Mouse (Mus musculus) urinary bladder, postnatal 4 days (tissue): Measurements from ENCODE around the gene Gnao1.

ENCODE experiments used
- DNase-seq, 2 experiments: peaks; one replicate each; pipeline ENCODE4 v3.0.0; 2021 to 2022; ENCODE audit warnings: low spot score in 2 of 2

Gnao1 gene

DNA sequence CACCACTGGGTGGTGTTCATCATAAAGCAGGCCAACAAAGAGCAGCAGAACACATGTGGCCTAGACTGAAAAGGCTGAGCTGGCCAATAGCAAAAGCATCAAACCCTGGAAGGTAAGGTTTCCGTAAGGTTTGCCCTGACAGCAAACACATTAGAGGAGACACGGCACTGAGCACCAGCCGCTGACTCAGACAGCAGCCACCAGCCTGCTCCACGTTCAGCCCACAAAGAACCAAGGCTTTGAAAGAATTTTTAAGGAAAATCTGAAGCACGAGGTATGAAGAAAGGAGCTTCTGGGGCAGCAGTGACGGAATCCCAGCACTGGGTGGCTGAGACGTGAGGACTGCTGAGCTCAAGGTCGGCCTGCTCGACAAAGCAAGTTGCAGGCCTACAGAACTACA lies 194.4 kb downstream of the Gnao1 start:
- no peak for DNase-seq

DNA sequence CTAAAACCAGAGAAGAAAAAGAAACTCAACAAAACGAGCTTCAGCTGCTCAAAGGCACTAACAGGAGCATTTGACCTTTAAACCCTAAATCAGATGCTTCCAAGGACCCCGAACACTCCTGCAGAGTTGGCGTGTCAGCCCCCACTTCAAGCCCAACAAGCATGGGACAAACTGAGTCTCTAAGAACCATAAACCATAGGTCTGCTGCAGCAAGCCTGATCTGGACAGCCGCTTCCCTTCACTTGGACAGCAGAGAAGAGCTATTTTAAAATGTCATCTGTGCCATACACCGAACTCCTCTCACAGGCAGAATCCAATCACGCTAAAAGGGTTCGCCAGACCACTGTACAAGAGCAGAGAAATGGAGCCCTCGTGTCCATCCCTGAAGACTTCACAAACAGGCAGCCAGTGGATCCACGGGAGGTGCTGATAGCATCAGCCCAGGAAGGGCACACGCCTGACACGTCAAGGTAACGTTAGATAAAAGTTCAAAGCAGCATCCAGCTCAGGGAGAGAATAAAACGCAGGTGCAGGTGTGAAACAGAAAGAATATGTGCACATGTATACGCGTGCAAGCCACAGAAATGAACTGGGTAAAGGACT lies 199.6 kb downstream of the Gnao1 start:
- DNase-seq: no peak

DNA sequence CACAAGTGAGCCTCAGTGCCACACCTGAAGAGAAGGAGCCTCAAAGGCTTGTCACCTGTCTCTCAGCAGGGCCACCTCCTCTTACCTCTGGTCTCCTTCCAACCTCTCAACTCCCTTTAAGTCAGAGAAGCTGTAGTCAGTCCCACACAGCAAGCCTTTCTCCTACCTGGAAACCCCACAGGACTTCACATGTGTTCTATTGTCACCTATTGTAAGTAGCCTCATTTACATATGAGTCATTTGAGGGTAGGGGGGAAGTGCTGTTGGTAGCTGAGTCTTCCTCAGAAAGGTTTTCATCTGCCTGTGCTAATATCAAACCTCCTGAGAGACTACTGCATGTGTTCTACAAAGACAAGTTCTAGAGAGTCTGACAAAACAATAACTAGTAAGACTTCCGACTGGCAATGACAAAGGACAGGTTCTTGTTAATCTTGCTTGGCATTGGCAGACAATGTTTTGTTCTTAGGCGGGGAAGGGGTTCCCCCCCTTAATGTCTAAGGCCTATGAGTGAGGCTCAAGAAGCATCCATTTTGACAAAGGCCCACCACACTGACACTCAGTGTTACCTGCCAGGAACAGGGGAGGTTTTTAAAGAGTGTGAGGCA lies 200.4 kb downstream of the Gnao1 start:
- DNase-seq: no peak

DNA sequence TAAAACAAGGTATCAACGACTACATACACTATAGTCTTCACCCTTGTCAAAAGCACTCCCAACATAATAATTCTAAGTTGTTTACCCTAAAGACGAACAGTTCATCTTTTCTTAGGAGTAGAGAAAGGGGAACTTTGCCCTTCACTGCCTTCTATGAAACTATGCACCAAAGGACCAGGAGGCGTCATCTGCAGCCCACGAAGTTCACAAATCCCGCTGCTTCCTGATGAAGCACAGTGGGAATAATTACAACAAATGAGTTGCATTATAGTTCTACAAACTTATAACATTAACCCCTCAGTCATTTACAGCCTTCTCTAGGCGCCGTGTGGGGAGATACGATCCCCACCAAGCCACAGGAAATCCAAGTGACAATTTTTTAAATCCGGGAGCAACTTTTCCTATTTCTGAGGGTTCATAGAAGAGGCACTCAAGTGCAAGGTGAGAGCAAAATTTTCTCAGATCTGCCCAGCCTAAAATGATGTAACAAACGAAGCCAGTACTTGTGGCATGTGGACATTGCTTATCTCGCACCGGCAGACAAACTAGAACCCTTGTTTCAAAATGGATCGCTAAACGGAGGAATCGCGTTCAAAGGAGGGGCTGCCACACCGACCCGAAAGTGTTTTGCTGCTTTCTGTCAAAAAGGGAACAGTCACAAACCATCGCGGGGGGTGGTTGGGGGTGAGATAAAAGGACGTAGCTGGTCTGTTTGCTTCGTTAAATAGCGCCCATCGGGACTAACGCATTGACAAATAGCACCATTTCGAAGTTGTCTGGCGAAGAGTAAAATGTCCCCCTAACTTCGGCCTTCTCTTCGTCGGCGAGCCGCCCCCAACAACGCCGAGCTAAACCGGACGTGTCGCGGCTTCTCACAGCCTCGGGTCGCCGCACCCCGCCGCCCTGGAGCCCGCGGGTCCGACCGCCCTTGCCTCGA lies 201.6 kb downstream of the Gnao1 start:
- DNase-seq: no peak

DNA sequence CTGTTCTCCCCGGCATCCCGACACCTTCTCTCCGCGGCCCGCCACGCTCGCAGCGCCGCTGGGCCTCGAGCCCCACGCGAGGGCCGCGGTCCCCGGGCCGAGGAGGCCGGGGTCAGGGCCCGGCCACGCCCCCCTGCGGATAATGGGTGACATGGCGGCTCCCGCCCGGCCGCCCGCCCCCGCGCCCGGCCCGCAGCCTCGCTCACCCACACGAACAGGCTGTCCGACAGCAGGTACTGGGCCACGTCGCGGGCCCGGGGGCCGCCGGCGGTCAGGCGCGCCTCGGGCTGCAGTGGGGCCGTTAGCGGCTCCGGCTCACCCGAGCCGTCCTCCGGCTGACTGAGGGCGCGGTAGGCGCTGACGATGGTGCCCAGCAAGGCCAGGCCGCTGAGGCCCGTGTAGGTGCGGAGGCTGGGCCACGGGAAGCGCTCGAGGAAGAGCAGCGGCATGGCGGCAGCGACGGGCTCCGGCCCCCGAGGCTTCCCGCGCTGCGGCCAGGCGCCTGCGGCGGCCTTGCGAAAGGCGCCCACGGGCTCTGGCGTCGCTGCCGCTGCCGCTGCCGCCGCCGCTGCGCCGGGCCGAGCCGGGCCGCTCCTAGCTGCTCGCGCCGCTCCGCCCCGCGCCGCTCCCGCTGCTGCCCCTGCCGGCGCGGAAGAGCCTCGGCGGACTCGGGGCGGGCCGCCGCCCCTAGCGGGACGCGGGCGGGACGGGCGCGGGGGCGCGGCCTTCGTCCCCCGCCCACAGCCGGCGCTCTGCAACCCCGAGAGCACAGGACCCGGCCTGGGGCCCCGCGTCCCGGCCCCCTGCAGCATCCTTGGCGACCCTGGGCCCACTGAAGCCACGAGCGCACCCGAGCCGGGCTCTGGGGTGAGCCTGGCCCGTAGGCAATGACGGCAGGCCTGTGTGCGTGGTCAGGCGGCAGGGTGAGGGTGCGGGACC lies 202.5 kb downstream of the Gnao1 start, which contains the start of gene Amfr:
TSS of gene Amfr (minus strand) at position 830 of the 939 bp plus-strand sequence.
- peak; percentile 65 to 69 for DNase-seq

DNA sequence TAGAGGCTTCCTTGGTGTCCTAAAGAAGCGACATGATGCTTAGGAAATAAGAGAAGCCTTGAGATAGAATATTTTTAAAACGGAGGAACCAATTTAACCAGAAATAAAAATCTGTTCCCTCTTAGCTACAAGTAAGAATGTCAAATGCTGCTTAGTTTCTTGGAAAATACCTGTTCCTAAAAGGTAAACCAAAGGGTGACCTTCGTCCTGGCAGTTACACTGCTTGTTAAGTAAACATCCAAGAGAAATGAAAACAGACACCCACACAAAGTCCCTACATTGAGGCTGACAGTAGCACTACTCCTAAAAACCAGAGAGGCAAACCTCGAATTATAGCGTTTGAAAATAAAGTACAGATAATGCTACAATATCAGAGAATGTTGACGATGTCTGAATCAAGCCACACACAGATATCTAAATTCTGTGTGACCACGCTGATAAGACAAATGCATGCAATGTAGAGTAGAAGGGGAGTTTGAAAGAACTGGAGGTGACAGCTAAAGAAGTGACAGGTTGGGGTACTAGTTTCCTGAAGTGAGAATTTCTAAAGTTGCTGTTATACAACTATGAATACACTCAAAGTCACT lies 203.4 kb downstream of the Gnao1 start:
- no peak for DNase-seq
